Mouse (Mus musculus) heart, postnatal 0 days (tissue): Measurements from ENCODE around the gene Prkg1. TPM values are rescaled to one million over a fixed set of nuclear protein-coding genes. Genes with fewer than 3 reads are reported as not detected.

Source experiments
- ATAC-seq: fragments of 200-750 bp; cut with Nextera tagmentation; 2 replicates; pipeline ENCODE4 v1.8.0; 2017; ENCODE audit warnings: low read depth, moderate number of reproducible peaks, moderate library complexity; ENCODE audit not compliant: insufficient read depth
- DNase-seq: peaks from one replicate; pipeline ENCODE4 v3.0.0-alpha.2; 2016; ENCODE audit warnings: low spot score
- H3K27ac ChIP-seq: fragments of 300-500 bp; sonication (generic); 2 replicates; pipeline ENCODE4 v1.5.1; 2014; ENCODE audit warnings: low read depth, mild to moderate bottlenecking
- H3K27me3 ChIP-seq: fragments of 300-500 bp; sonication (generic); 2 replicates; pipeline ENCODE4 v1.6.1; 2014; ENCODE audit warnings: low read length, mixed read lengths; ENCODE audit not compliant: control insufficient read depth, insufficient read depth
- H3K36me3 ChIP-seq: fragments of 300-500 bp; sonication (generic); replicated peaks from 2 replicates; pipeline ENCODE4 v1.6.1; 2014; ENCODE audit warnings: low read length, mixed read lengths; ENCODE audit not compliant: control insufficient read depth, insufficient read depth
- H3K4me1 ChIP-seq: fragments of 300-500 bp; sonication (generic); 2 replicates; pipeline ENCODE4 v1.6.1; 2014; ENCODE audit warnings: antibody characterized with exemption; ENCODE audit not compliant: control insufficient read depth, insufficient read depth
- H3K4me2 ChIP-seq: fragments of 300-500 bp; sonication (generic); 2 replicates; pipeline ENCODE4 v1.6.1; 2014; ENCODE audit warnings: low read depth, mild to moderate bottlenecking, low read length, moderate library complexity
- H3K4me3 ChIP-seq: fragments of 300-500 bp; sonication (generic); 2 replicates; pipeline ENCODE4 v1.5.1; 2014; ENCODE audit warnings: low read depth, low read length
- H3K9ac ChIP-seq: fragments of 300-500 bp; sonication (generic); replicated peaks from 2 replicates; pipeline ENCODE4 v1.6.1; 2014; ENCODE audit warnings: low read depth, low read length, mixed read lengths
- H3K9me3 ChIP-seq: fragments of 300-500 bp; sonication (generic); replicated peaks from 2 replicates; pipeline ENCODE4 v1.6.1; 2016; ENCODE audit warnings: low read length; ENCODE audit not compliant: control insufficient read depth
- CTCF ChIP-seq: IDR thresholded peaks from 2 replicates; pipeline ENCODE4 v1.5.1; 2016; ENCODE audit warnings: antibody characterized with exemption, control low read depth, low read depth
- EP300 ChIP-seq: IDR thresholded peaks from 2 replicates; pipeline ENCODE4 v1.6.1; 2016; ENCODE audit warnings: antibody characterized with exemption, low read depth
- WGBS: fragments of 180-500 bp; shearing (Covaris S2); extraction: QIAGEN DNeasy Blood & Tissue Kit; methylation state at CpG from one replicate; pipeline ENCODE4 v1.1.7; 2014; 5-methylcytosine and 5-hydroxymethylcytosine counted together
- polyA plus RNA-seq: library from polyadenylated mRNA; unstranded; fragments of >200 nt; fragmentation: Nextera tagmentation; extraction: Ambion mirVana; gene quantifications from 2 replicates; pipeline ENCODE4 v1.2.1, GENCODE M21; 2015
- total RNA-seq: library from RNA; depleted of rRNA; stranded (reverse); fragments of >200 nt; gene quantifications from 2 replicates; pipeline ENCODE4 v1.2.3, GENCODE M21; 2014; ENCODE audit warnings: low replicate concordance

Prkg1 gene
- total and polyA plus RNA-seq, 2 experiments from 2014 or later = 4.5 to 14.6 TPM

GRCm38 (mm10) chr19:30931469-30932192, 833.2 kb downstream of the Prkg1 start:
- no peaks in the 10 kb centered on the region for H3K4me1 ChIP-seq
- H3K9ac ChIP-seq = no peak overlapping the region
- H3K4me2 ChIP-seq = no peak overlapping the region
- 82% methylated on average over 5 of the region's 5 CpGs for WGBS
- H3K27me3 ChIP-seq = no peaks in the 10 kb centered on the region
- no peaks in the 10 kb centered on the region for H3K36me3 ChIP-seq
- TF ChIP-seq EP300 = no peak
- TF ChIP-seq CTCF = no peak
- H3K4me3 ChIP-seq = no peak overlapping the region
- DNase-seq (no peak), ATAC-seq (no peak)
- no peaks in the 10 kb centered on the region for H3K9me3 ChIP-seq
- no peak overlapping the region for H3K27ac ChIP-seq

GRCm38 (mm10) chr19:30924032-30924431, 840.8 kb downstream of the Prkg1 start:
- no peaks in the 10 kb centered on the region for H3K4me1 ChIP-seq
- H3K9me3 ChIP-seq = no peaks in the 10 kb centered on the region
- WGBS = 67% methylated on average over 1 of the region's 1 CpGs
- no peak overlapping the region for H3K4me2 ChIP-seq
- H3K9ac ChIP-seq = no peak overlapping the region
- TF ChIP-seq CTCF = no peak
- no peak for TF ChIP-seq EP300
- ATAC-seq (no peak), DNase-seq (no peak)
- no peaks in the 10 kb centered on the region for H3K27me3 ChIP-seq
- no peak overlapping the region for H3K27ac ChIP-seq
- no peak overlapping the region for H3K4me3 ChIP-seq
- no peaks in the 10 kb centered on the region for H3K36me3 ChIP-seq

GRCm38 (mm10) chr19:30902290-30902689, 862.5 kb downstream of the Prkg1 start:
- no peak overlapping the region for H3K4me2 ChIP-seq
- no peak overlapping the region for H3K9ac ChIP-seq
- 0 out of 2 replicates have a peak, but pooled peaks cover 3% of the 10 kb centered on the region for H3K9me3 ChIP-seq
- no peaks in the 10 kb centered on the region for H3K36me3 ChIP-seq
- H3K4me1 ChIP-seq = no peaks in the 10 kb centered on the region
- H3K4me3 ChIP-seq = no peak overlapping the region
- H3K27me3 ChIP-seq = no peaks in the 10 kb centered on the region
- DNase-seq (no peak), ATAC-seq (no peak)
- 0 out of 2 replicates have a peak, but pooled peaks have one; percentile 8 for TF ChIP-seq CTCF
- no peak for TF ChIP-seq EP300
- no peak overlapping the region for H3K27ac ChIP-seq

GRCm38 (mm10) chr19:30901025-30901424, 863.8 kb downstream of the Prkg1 start:
- Histone ChIP-seq H3K36me3 (no peaks in the 10 kb centered on the region), H3K27me3 (no peaks in the 10 kb centered on the region), H3K9ac (no peak overlapping the region), H3K4me2 (no peak overlapping the region), H3K4me3 (no peak overlapping the region), H3K4me1 (no peaks in the 10 kb centered on the region), H3K9me3 (0 out of 2 replicates have a peak, but pooled peaks cover 3% of the 10 kb centered on the region), H3K27ac (no peak overlapping the region)
- no peak for DNase-seq
- no peak for ATAC-seq
- WGBS = 61% methylated on average over 3 of the region's 3 CpGs
- no peak for TF ChIP-seq EP300
- no peak for TF ChIP-seq CTCF

GRCm38 (mm10) chr19:30890377-30890776, 874.5 kb downstream of the Prkg1 start:
- no peak for TF ChIP-seq CTCF
- no peak for TF ChIP-seq EP300
- H3K4me3 ChIP-seq = no peak overlapping the region
- no peak overlapping the region for H3K27ac ChIP-seq
- 72% methylated on average over 2 of the region's 2 CpGs for WGBS
- H3K27me3 ChIP-seq = no peaks in the 10 kb centered on the region
- H3K4me2 ChIP-seq = no peak overlapping the region
- H3K4me1 ChIP-seq = no peaks in the 10 kb centered on the region
- H3K9ac ChIP-seq = no peak overlapping the region
- no peak for ATAC-seq
- DNase-seq = no peak
- H3K36me3 ChIP-seq = no peaks in the 10 kb centered on the region
- no peaks in the 10 kb centered on the region for H3K9me3 ChIP-seq

GRCm38 (mm10) chr19:30889851-30890250, 875.0 kb downstream of the Prkg1 start:
- ATAC-seq = no peak
- DNase-seq = no peak
- no peaks in the 10 kb centered on the region for H3K36me3 ChIP-seq
- no peaks in the 10 kb centered on the region for H3K9me3 ChIP-seq
- H3K27me3 ChIP-seq = no peaks in the 10 kb centered on the region
- no peak overlapping the region for H3K4me3 ChIP-seq
- H3K9ac ChIP-seq = no peak overlapping the region
- WGBS = 79% methylated on average over 3 of the region's 3 CpGs
- H3K4me2 ChIP-seq = no peak overlapping the region
- no peaks in the 10 kb centered on the region for H3K4me1 ChIP-seq
- H3K27ac ChIP-seq = no peak overlapping the region
- TF ChIP-seq CTCF (no peak), EP300 (no peak)
